Mouse (Mus musculus) thymus, adult 2 months (tissue): ENCODE results near the gene Insyn1.

Experiments used
- CTCF ChIP-seq: fragments of 200-500 bp; IDR thresholded peaks from 2 replicates; pipeline ENCODE4 v1.5.1; 2012; ENCODE audit warnings: mild to moderate bottlenecking, control low read depth, low read length, moderate library complexity, borderline replicate concordance; ENCODE audit not compliant: control insufficient read depth, poor library complexity, insufficient read depth; ENCODE audit errors: extremely low read depth
- POLR2A ChIP-seq: fragments of 200-500 bp; IDR thresholded peaks from 2 replicates; pipeline ENCODE4 v1.6.1; 2012; ENCODE audit warnings: mild to moderate bottlenecking, low read length, control low read depth, moderate library complexity; ENCODE audit not compliant: control insufficient read depth, poor library complexity, insufficient read depth; ENCODE audit errors: extremely low read depth

GRCm38 (mm10) chr9:58489865-58490165 is 1.4 kb downstream of the Insyn1 start:
- TF ChIP-seq CTCF (no peak), POLR2A (no peak)
